Mouse (Mus musculus) brain, adult 2 months (tissue): ENCODE measurements at regions not wholly inside any gene's neighbourhood (a gene's known extent, or its start where the extent isn't known, plus 50 kb on each side); places are given as distances from the start of the nearest gene placed in this dataset.
A peak's percentile ranks its signal among the peaks of the same experiment; 100 is the strongest.

Experiments used
- DNase-seq: peaks from one replicate; pipeline ENCODE4 v3.0.0; 2011; ENCODE audit warnings: low read depth, low spot score

GRCm38 (mm10) chr12:48283818-48284217 lies 1098.6 kb upstream of the Foxg1 start:
- DNase-seq, result no peak

- DNase-seq, result peak; percentile 3
Observed at GRCm38 (mm10) chr12:48284386-48284785, 1098.1 kb upstream of the Foxg1 start.

DNA sequence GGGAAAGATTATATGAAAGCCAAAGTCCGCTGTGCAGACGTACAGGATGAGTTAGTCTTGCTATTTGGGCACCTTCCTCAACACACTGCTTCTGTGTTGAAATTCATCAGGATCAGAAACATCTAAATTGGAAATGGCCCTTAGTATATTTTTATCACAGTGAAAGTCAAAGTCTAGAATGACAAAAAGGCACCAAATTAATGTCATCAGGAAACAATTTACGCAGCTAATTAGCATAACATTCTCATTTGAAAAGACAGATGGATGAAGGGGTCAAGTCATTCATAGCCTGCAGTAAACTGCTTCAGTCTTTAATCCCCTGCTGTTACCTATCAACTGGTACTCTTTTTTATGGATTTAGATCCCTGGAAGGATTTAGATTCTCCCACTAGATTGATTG lies 1092.3 kb upstream of the Foxg1 start:
- no peak for DNase-seq
